Mouse (Mus musculus): ENCODE data around the gene Cachd1. TPM values are rescaled to one million over a fixed set of nuclear protein-coding genes. Genes with fewer than 3 reads are reported as not detected.
A peak's percentile ranks its signal among the peaks of the same experiment; 100 is the strongest.

The Cachd1 gene
- total RNA-seq, 1 experiment from 2014 or later, result not detected

- no peak for ATAC-seq (replicated peaks; ENCODE audit: insufficient number of reproducible peaks, low FRiP score, low TSS enrichment, poor library complexity, severe bottlenecking)
These were observed 76.0 kb downstream of the Cachd1 start for GRCm38 (mm10) chr4:100852448-100852847.

DNA sequence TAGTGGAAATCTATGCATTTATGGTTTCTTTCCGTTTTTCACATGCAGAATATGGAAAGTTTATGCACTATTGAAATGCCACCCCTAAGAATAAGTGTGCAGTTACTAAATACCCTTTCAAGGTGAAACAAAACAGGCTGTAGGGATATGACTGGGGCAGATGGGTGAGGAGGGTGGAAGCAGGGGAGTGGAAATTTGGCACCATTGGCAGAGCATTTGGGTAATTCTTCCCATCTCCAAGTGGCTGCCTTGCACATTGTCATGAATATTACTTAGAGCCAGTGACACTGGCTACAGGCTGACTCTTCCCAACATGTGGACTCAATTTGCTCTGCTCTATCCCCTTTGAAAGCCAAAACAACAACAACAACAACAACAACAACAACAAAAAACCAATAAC is 77.0 kb downstream of the Cachd1 start:
- ATAC-seq (replicated peaks; ENCODE audit: insufficient number of reproducible peaks, low FRiP score, low TSS enrichment, poor library complexity, severe bottlenecking), result no peak

- no peak for ATAC-seq (replicated peaks; ENCODE audit: insufficient number of reproducible peaks, low FRiP score, low TSS enrichment, poor library complexity, severe bottlenecking)
These were observed 78.9 kb downstream of the Cachd1 start for GRCm38 (mm10) chr4:100855373-100855772.

DNA sequence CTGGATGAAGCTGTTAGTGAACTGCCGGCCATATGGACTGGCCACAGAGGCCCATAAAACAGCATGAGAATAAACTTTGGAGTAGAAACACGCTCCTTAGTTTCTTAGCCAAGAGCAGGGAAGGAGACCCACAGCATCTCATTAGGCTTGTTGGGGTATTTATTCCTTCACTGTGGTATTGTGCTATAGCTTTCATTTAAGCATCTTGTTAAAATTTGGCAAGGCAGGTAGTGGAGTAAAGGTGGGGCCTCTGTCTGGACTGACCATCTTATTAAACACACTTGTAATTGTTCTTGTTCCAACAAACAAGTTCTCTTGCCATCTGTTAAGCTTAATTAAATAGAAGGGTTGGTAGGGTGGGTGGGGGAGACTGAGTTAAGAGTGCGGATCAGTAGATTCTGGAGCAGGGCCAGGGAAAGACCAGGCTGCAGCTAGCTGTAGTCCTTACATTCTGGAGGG is 81.0 kb downstream of the Cachd1 start:
- ATAC-seq (replicated peaks; ENCODE audit: insufficient number of reproducible peaks, low FRiP score, low TSS enrichment, poor library complexity, severe bottlenecking), result no peak

DNA sequence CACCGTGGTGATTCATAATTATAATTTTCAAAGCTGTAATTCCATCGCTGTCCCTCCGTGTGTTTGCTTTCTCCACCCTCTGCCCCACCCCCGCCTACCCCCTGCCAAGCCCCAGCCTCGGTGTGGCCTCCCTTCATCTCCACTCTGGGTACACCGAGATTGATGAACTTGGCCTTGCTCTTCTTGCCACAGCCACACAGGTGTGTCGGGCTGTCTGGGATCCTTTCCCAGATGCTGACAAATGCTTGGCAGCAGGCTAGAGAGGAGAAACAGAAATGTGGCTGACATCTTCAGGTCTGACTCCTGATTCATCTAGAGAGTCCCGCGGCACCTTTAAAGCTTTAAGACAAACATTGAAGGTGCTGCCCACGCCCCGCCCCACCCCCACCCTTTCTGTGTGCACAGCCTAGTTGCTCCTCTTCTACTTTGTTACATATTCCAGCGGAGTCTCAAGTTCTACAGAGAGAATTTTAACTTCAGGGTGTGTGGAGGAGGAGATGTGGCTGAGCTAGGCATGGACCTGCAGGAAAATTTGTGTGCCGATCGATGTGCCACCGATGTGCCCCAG is 87.5 kb downstream of the Cachd1 start:
- no peak for ATAC-seq (replicated peaks; ENCODE audit: insufficient number of reproducible peaks, low FRiP score, low TSS enrichment, poor library complexity, severe bottlenecking)

DNA sequence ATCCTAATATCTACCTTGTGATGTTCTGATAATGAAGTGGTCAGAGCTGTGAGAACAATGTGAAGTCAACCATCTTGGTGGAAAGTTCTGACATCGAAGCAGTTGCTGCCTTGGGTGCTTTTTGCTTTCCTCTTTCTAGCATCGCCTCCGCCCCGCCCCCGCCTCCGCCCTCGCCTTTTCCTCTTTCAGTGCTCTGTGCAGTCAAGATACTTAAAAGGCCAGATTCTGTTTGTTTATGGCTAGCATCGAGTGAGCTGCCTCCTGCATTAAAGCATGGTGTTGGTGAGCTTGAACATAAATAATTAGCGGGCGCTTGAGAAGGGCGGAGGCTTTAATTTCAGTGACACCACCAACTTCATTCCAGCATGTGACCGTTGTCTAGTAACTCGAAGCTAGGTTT is 88.9 kb downstream of the Cachd1 start:
- no peak for ATAC-seq (replicated peaks; ENCODE audit: insufficient number of reproducible peaks, low FRiP score, low TSS enrichment, poor library complexity, severe bottlenecking)

DNA sequence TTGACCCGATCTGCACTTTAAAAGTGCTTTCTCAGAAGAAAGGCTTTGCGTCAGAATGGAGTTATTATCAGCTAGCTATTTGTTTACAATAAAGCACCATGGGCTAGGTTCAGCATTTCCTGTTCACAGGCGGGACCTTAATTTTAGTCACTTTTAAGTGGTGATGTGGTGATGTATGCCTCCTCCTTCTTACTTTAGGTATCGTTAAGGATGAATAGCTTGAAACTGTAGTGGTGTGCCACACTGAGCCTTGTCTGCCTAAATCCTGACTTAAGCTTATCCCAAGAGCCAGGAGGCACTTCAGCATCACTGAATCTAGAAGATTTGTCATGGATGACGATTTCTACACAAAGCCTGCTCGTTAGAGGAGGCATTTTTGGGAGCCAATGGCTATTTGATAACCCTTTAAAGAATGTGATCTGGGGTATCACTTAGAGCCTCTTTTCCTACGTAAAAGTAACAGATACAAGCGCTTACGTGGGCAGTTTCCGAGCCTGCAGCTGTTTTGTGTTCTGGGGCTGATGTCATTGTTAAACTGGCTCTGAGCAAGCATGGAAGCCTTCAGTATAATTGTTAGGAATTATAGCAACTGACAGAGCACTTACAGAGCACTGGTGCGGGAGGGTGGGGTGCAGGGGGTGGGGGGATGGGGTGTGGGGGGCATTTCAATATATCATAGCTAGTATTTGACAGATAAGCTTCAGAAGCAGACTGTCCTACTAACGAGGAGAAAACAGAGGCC is 89.7 kb downstream of the Cachd1 start:
- no peak for ATAC-seq (replicated peaks; ENCODE audit: insufficient number of reproducible peaks, low FRiP score, low TSS enrichment, poor library complexity, severe bottlenecking)

DNA sequence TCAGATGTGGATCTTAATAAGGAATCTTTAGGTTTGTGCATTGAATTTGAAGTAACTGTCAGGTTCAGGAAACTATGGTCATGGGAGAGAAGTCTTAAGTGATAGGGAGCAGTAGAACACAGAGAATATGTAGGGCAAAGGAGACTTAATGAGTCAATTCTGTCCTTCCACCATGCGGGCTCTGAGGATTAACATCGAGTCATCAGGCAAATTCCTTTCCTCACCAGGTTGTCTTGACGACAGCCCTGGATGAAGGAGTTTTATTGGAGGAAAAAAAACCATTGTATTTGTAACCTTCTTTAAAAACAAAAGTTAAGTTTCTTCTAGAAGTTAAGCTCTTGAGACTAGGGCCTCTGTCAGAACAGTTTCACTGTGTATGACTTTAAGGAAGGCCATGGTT is 100.9 kb downstream of the Cachd1 start:
- no peak for ATAC-seq (replicated peaks; ENCODE audit: insufficient number of reproducible peaks, low FRiP score, low TSS enrichment, poor library complexity, severe bottlenecking)

GRCm38 (mm10) chr4:100879414-100879813 is 102.9 kb downstream of the Cachd1 start:
- ATAC-seq (replicated peaks; ENCODE audit: insufficient number of reproducible peaks, low FRiP score, low TSS enrichment, poor library complexity, severe bottlenecking), result no peak

- no peak for ATAC-seq (replicated peaks; ENCODE audit: insufficient number of reproducible peaks, low FRiP score, low TSS enrichment, poor library complexity, severe bottlenecking)
These were observed 103.6 kb downstream of the Cachd1 start for GRCm38 (mm10) chr4:100880075-100880474.

- ATAC-seq (replicated peaks; ENCODE audit: insufficient number of reproducible peaks, low FRiP score, low TSS enrichment, poor library complexity, severe bottlenecking), result no peak
These were observed 109.6 kb downstream of the Cachd1 start for GRCm38 (mm10) chr4:100885793-100886742.

- ATAC-seq (replicated peaks; ENCODE audit: insufficient number of reproducible peaks, low FRiP score, low TSS enrichment, poor library complexity, severe bottlenecking), result peak; percentile 75
These were observed 110.4 kb downstream of the Cachd1 start for GRCm38 (mm10) chr4:100886743-100887416.

- no peak for ATAC-seq (replicated peaks; ENCODE audit: insufficient number of reproducible peaks, low FRiP score, low TSS enrichment, poor library complexity, severe bottlenecking)
These were observed 113.9 kb downstream of the Cachd1 start for GRCm38 (mm10) chr4:100890106-100890970.

- ATAC-seq (replicated peaks; ENCODE audit: insufficient number of reproducible peaks, low FRiP score, low TSS enrichment, poor library complexity, severe bottlenecking), result no peak
These were observed 117.3 kb downstream of the Cachd1 start for GRCm38 (mm10) chr4:100893739-100894138.

DNA sequence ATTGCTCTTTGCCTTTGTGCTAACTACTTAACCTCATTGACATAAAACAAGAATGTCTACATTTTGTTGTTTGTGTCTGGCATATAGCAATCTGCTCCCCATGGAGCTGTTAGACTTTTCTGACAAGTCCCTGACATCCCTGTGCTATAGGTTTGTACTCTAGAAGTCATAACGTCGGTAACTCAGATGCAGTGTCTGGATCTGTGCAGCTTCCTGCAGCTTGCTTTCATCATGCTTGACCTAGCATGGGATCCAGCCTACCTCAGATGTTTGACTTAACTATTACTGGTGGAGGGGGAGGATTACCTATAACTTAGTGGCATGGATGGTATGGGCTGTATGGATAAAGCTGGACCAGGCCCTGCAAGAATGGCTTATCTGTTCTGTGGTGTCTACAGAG is 117.7 kb downstream of the Cachd1 start:
- ATAC-seq (replicated peaks; ENCODE audit: insufficient number of reproducible peaks, low FRiP score, low TSS enrichment, poor library complexity, severe bottlenecking), result no peak

DNA sequence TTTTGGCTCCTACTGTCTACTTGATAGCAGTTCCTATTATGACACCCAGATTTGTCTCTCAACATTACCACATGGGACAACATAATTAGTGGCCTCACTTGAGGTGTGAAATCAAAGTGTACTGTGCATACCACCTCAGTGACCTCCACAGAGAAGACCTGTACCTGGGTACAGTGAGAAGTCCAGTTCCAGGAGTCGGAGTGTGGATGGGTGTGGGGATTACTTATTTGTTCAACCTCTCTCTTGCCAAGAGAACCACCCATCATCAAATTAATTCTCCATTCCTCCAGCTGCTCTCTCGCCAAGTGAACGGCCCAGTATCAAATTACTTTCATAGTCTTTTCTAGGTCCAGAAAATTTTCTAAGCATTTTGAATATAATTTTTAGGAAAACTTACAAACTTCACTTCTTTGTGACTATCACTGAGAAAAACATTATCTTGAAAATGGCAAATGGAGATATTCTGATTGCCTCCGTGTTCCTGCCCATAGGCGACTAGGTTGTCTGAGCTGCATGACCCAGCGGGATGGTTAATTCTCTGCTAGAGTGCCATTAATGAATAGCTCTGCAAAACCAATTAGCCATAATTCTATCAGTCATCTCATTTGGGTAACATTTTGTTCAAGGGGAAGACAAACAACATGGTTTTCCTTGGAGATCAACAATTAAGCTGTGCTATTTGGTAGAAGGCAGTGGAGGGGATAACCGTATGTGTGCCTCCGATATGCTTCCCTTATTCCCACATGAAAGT is 120.0 kb downstream of the Cachd1 start:
- no peak for ATAC-seq (replicated peaks; ENCODE audit: insufficient number of reproducible peaks, low FRiP score, low TSS enrichment, poor library complexity, severe bottlenecking)

- no peak for ATAC-seq (replicated peaks; ENCODE audit: insufficient number of reproducible peaks, low FRiP score, low TSS enrichment, poor library complexity, severe bottlenecking)
These were observed 121.5 kb downstream of the Cachd1 start for GRCm38 (mm10) chr4:100897943-100898342.

Data from monocyte, adult 5-6 weeks (primary cell).